Mouse (Mus musculus) megakaryocyte, embryonic 14.5 days (primary cell): Measurements from ENCODE around the gene D6Ertd527e.

ENCODE experiments used
- FLI1 ChIP-seq: IDR thresholded peaks from 2 replicates; pipeline ENCODE4 v1.6.1; 2012; ENCODE audit warnings: low read length, inconsistent platforms, mixed read lengths
- GATA1 ChIP-seq: IDR thresholded peaks from 3 replicates; pipeline ENCODE4 v1.6.1; 2012; ENCODE audit warnings: mixed read lengths, low read length, inconsistent platforms, borderline replicate concordance

DNA sequence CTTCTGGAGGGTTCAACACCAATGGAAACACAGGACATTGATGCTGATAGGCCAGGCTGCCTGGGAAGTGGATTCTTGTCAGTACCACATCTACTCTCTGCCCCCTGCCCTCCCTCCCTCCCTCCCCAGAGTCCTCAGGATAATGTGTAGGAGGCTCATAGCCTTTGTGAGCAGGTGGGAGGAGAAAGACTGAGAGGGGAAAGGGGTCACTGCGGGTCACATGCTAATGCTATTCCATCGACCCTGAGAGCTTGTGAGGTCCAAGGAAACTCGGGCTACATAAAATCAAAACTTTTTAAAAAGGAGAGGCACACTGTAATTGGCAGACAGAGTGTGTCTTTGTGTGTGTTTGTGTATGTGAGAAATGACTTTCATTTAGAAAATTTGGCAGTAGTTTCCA is 5.3 kb upstream of the D6Ertd527e start:
- TF ChIP-seq GATA1 (no peak), FLI1 (no peak)
